Mouse (Mus musculus): Measurements from ENCODE around the gene Gpr157. TPM values are rescaled to one million over a fixed set of nuclear protein-coding genes. Genes with fewer than 3 reads are reported as not detected.
"Not testable (repeated sequence)": the region's sequence is repeated elsewhere in the genome, so short reads cannot be mapped to it uniquely, and the experiment has no call there.

Gene Gpr157
- total RNA-seq (2015; ENCODE audit: low replicate concordance) (0.42 TPM in 1 of 2 replicates, not detected in the other), total RNA-seq (2017; ENCODE audit: low replicate concordance) (0.51 and 0.83 TPM in 2 replicates)

DNA sequence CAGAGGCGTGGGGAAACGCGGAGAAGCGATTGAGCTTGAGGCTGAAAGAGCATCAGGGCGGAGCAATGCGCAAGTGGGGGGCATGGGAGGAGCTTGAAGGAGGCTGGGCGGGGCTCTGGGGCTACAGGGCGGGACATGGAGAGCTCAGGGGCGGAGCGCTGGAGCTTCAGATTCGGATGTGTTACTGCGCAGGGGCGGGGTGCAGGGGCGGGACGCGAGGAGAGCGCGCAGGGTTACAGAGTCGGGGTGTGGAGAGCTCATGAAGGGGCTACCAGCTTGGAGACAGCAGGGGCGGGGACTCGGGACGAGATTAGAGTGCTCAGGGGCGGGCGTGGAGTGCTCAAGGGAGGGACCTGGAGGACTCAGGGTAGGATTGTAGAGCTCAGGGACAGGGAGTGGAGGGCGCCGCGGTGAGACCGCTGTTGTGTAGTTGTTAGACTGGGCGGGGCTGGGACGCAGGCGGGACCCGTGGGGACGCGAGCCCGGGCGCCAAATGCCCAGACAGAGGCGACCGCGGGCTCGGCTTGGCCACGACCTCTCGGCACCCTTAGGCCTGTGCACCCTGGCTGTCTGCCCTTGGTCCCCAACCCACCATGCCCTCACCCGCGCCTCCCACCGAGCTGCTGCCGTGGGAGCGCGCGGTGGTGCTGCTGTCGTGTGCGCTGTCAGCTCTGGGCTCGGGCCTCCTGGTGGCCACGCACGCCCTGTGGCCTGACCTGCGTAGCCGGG is at the start of gene Gpr157:
Gene Gpr157 (plus strand): TSS at position 205 of the 729 bp plus-strand sequence.
- peak; percentile 43 for ATAC-seq (replicated peaks; ENCODE audit: low FRiP score, poor library complexity, severe bottlenecking)

DNA sequence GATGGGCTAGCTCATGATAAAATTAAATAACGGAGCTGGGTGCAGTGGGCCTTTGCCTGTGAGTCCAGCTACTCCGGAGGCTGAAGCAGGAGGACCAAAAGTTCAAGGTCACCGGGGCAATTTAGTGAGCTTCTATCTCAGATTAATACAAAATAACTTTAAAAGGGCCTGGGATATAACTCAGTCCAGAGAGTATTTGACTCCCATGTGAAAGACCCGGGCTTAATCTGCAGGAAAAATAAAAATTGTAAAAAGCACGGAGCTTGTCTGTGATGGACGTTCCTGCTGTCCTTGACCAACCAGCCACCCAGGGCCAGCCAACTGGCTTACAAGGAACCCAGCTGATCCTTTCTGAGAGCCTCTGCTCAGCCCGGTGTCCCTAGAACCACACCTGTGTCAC is 48.6 kb upstream of the Gpr157 start:
- ATAC-seq (replicated peaks; ENCODE audit: low FRiP score, poor library complexity, severe bottlenecking) = no peak

GRCm38 (mm10) chr4:150040003-150040581 is 47.1 kb upstream of the Gpr157 start:
- ATAC-seq (replicated peaks; ENCODE audit: low FRiP score, poor library complexity, severe bottlenecking) = no peak

DNA sequence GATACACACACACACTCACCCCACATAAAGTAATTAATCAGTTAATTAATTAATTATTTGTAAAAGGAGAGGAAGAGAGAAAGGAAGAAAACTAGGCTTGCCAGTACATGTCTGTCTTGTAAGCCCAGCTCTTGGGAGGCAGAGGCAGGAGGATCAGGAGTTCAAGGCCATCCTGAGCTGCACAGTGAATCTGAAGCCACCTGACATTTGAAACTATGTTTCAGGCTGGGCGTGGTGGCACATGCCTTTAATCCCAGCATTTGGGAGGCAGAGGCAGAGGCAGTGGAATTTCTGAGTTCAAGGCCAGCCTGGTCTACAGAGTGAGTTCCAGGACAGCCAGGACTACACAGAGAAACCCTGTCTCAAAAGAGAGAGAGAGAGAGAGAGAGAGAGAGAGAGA is 46.3 kb upstream of the Gpr157 start:
- ATAC-seq (replicated peaks; ENCODE audit: low FRiP score, poor library complexity, severe bottlenecking) = not testable (repeated sequence)

DNA sequence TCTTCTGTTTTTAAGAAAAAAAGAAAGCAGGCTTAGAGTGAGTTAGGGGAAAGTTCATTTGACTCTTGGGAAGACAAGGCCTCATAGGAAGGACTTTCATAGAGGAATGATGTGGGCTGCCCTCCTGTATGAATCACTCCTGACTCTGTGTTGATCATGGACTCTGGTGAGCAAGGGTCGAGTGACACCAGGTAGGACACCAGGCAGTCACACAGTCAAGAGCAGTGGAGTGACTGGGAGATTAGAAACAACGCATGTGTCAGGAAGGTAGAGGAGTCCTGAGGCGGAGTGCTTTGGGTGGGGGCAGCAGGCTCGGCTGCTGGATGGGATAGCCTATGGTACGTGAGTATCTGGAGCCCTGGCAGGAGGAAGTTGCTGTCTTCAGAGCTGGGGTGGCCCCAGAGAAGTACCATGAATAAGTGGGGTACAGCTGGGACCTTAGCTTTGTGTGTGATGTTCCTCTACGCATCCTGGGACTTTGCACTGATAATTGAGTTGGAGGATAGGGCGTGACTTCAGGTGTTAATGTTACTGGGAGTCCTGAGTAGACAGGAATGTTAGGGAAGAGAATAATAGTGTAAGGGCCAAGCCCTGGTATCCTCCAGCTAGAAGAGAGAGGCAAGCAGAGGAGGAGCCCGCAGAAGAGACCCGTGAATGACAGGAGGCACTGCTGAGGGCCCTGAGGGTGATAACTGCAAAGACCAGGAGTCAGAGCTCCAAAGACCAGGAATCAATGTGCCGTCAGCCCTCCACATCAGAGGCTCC is 45.6 kb upstream of the Gpr157 start:
- ATAC-seq (replicated peaks; ENCODE audit: low FRiP score, poor library complexity, severe bottlenecking) = no peak

GRCm38 (mm10) chr4:150043591-150043990 is 43.6 kb upstream of the Gpr157 start:
- no peak for ATAC-seq (replicated peaks; ENCODE audit: low FRiP score, poor library complexity, severe bottlenecking)

GRCm38 (mm10) chr4:150048038-150048437 is 39.1 kb upstream of the Gpr157 start:
- no peak for ATAC-seq (replicated peaks; ENCODE audit: low FRiP score, poor library complexity, severe bottlenecking)

GRCm38 (mm10) chr4:150048478-150049156 is 38.5 kb upstream of the Gpr157 start:
- no peak for ATAC-seq (replicated peaks; ENCODE audit: low FRiP score, poor library complexity, severe bottlenecking)

DNA sequence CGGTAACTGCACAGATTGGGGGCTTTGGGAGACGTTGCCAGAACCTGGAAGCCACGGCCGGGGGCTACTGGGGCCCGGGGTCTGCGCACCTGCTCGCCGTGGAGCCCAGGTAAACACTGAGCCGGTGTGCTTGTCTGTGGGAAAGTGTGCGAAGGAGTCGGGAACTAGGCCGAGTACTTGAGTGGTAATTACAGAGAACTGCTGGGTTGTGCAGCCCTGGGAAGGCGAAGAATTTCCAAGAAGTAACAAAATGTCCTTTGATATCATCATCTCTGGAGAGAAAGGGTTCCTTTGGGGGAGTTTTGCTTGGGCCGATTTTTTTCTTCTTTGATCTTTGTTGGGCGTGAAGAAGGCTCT is 38.0 kb upstream of the Gpr157 start:
- ATAC-seq (replicated peaks; ENCODE audit: low FRiP score, poor library complexity, severe bottlenecking) = no peak

- ATAC-seq (replicated peaks; ENCODE audit: low FRiP score, poor library complexity, severe bottlenecking) = no peak
Measured at GRCm38 (mm10) chr4:150049564-150050226, 37.5 kb upstream of the Gpr157 start.

DNA sequence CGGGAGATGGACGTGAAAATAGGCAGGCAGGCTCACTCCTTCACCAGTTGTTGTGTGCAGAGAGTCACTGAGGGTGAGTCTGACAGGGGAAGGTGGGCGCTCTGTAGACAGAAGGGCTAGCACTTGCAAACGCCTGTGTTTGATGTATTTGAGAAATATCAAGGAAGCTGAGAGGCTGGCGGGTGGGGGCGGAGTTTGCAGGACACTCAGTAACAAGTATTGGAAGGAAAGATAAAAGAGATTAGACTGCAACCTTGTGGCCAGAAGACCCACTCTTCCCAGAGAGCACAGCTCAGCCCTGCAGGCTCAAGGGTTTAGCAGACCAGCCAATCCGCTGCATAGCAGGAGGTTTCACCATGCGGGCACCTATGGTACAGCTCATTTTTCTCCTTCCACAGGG is 35.7 kb upstream of the Gpr157 start:
- ATAC-seq (replicated peaks; ENCODE audit: low FRiP score, poor library complexity, severe bottlenecking) = no peak

DNA sequence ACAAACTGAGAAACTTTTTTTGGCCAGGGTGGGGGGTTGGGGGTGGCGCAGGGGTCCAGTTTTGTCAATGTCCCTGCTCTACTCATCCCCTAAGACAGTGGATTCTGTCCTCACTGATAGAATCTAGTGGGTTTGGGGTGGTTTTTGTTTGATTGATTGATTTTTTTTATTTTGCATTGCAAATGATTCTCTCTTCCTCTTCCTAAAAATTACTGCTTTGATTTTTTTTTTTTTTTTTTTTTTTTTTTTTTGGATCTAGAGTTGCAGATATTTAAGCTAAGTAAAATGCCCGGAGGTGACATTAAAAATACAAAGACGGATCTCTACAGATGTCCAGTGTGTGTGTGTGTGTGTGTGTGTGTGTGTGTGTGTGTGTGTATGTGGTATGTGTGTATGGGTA is 34.8 kb upstream of the Gpr157 start:
- ATAC-seq (replicated peaks; ENCODE audit: low FRiP score, poor library complexity, severe bottlenecking) = no peak

DNA sequence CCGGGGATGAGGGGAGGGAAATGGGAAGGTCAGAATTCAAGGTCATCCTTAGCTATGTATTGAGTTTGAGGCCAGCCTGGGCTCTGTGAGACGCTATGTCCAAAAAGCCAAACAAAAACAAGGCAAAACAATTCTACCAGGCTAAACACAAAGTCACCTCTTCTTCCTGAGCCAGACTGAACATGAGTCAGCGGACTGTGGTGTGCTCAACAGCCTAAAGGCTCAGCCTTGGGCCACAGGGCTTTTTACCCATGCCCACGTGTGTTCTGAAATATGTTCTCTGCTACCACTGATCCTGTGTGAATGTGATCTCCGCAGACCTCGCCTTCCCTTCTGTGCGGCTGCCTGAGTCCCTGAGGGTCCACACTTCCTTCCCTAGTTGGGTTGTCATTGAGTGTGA is 31.0 kb upstream of the Gpr157 start:
- no peak for ATAC-seq (replicated peaks; ENCODE audit: low FRiP score, poor library complexity, severe bottlenecking)

- ATAC-seq (replicated peaks; ENCODE audit: low FRiP score, poor library complexity, severe bottlenecking) = no peak
Measured at GRCm38 (mm10) chr4:150057722-150058121, 29.4 kb upstream of the Gpr157 start.

DNA sequence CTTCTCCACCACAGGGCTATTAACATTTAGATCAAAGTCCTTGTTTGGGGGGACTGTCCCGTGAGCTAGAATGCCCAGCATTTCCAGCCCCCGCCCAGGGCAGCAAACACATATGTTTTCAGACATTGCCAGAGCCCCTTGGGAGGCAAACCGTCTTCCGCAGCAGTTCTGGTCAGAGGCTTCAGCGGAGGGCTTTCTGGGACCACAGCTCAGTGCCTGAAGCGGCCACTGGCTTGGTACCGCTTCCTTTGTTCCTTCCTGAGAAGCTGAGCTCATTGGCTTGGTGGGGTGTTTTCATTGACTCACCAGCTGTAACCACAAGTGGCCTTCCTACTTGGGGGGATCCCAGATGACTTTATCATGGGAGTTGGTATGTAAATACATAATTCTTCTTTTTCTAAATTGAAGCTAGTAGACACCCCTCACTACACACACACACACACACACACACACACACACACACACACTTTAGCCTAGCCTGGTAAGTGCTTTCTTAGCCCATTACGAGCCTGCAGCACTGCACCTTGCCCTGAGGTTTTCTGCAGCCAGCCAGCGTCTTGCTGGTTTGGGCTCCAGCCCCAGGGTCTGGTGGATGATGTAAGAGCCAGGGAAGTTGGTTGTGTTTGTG is 27.2 kb upstream of the Gpr157 start:
- ATAC-seq (replicated peaks; ENCODE audit: low FRiP score, poor library complexity, severe bottlenecking) = no peak

- ATAC-seq (replicated peaks; ENCODE audit: low FRiP score, poor library complexity, severe bottlenecking) = no peak
Measured at GRCm38 (mm10) chr4:150060469-150061170, 26.5 kb upstream of the Gpr157 start.

- no peak for ATAC-seq (replicated peaks; ENCODE audit: low FRiP score, poor library complexity, severe bottlenecking)
Measured at GRCm38 (mm10) chr4:150061432-150062225, 25.5 kb upstream of the Gpr157 start.

DNA sequence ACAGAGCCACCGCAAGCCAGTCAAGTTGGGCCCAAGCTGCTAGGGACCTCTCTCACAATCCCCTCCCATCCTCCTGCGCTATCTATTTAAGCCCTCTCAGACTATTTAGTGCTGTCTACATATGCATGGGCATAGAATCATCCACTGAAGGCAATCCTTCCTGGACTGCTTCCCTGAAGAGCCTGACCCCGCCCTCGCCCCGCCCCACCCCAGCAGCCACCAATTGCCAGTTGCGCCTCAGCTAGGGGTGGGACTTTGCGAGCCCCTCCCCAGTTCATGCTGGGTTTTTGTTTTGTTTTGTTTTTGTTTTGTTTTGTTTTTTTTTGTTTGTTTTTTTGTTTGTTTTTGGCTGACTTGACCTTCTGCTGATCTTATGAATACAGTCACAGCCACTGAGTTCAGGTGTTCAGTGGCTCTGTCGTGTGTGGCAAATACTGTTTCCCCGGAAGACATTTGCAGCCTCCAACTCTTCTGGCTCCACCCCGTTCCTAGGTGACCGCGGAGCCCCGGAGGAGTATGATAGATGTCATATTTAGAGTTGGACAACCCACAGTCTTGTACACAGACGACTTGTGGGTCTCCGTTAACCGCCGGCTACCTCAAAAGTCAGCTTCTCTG is 20.4 kb upstream of the Gpr157 start:
- no peak for ATAC-seq (replicated peaks; ENCODE audit: low FRiP score, poor library complexity, severe bottlenecking)

Data from erythroid progenitor cell, adult 5-6 weeks (primary cell).